Mouse (Mus musculus) B cell, adult (primary cell): ENCODE data around the gene Sdr16c6. TPM values are rescaled to one million over a fixed set of nuclear protein-coding genes. Genes with fewer than 3 reads are reported as not detected.

ENCODE experiments used
- total RNA-seq: library from RNA; stranded (reverse); gene quantifications from 4 replicates; pipeline ENCODE4 v1.2.4, GENCODE M21; 2023; ENCODE audit not compliant: inconsistent age

The Sdr16c6 gene
- not detected in 4 replicates for total RNA-seq

GRCm38 (mm10) chr4:4077372-4077771, at the start of gene Sdr16c6:
Sdr16c6 (minus strand) TSS chr4:4077522.

Other genes with a start within 250 kb of the Sdr16c6 start
- 319 to 425 TPM (median 368 TPM) in 4 replicates for gene Gm11808, start 103.9 kb downstream of the Sdr16c6 start, total RNA-seq